Mouse (Mus musculus): ENCODE data around the gene Gm2001. TPM values are rescaled to one million over a fixed set of nuclear protein-coding genes. Genes with fewer than 3 reads are reported as not detected.
"Not testable (repeated sequence)": the region's sequence is repeated elsewhere in the genome, so short reads cannot be mapped to it uniquely, and the experiment has no call there.

Gene Gm2001
- polyA plus RNA-seq, 1 experiment from 2014 or later = not detected

GRCm38 (mm10) chr12:87795212-87795611 lies 46.9 kb downstream of the Gm2001 start, which contains the start of gene Gm21936:
Gene Gm21936 (plus strand): TSS chr12:87795512.
- ATAC-seq (ENCODE audit: low read depth); H3K4me2 ChIP-seq (ENCODE audit: low read depth, low read length); H3K4me3 ChIP-seq (ENCODE audit: low read depth, low read length); H3K27ac ChIP-seq (ENCODE audit: low read length); H3K27me3 ChIP-seq (ENCODE audit: control insufficient read depth, insufficient read depth, low read depth, low read length); H3K4me1 ChIP-seq (ENCODE audit: control insufficient read depth, low read depth, low read length); H3K36me3 ChIP-seq (ENCODE audit: control insufficient read depth, insufficient read depth); H3K9ac ChIP-seq (ENCODE audit: low read depth, low read length); H3K9me3 ChIP-seq (replicated peaks; ENCODE audit: control insufficient read depth, low read length): not testable (repeated sequence)
- 50% methylated on average over 1 of the region's 1 CpGs for WGBS (ENCODE audit: insufficient replicate concordance)

Other genes starting within 250 kb of the Gm2001 start
- not detected in 2 replicates for gene Oog1, start 239.7 kb downstream of the Gm2001 start, polyA plus RNA-seq (2015; fragmentation: Nextera tagmentation; extraction: Ambion mirVana)
- not detected in 2 replicates for gene Gm4027, start 223.5 kb downstream of the Gm2001 start, polyA plus RNA-seq (2015; fragmentation: Nextera tagmentation; extraction: Ambion mirVana)
- not detected in 2 replicates for gene Gm16381, start 197.7 kb downstream of the Gm2001 start, polyA plus RNA-seq (2015; fragmentation: Nextera tagmentation; extraction: Ambion mirVana)
- gene Gm21319, start 66.6 kb downstream of the Gm2001 start, polyA plus RNA-seq (2015; fragmentation: Nextera tagmentation; extraction: Ambion mirVana) = not detected in 2 replicates
- not detected in 2 replicates for gene Gm21936, start 46.8 kb downstream of the Gm2001 start, polyA plus RNA-seq (2015; fragmentation: Nextera tagmentation; extraction: Ambion mirVana)
- gene BB287469, start 25.8 kb downstream of the Gm2001 start, polyA plus RNA-seq (2015; fragmentation: Nextera tagmentation; extraction: Ambion mirVana) = 0.26 TPM in 1 of 2 replicates, not detected in the other
- not detected in 2 replicates for gene Gm2016, start 31.7 kb upstream of the Gm2001 start, polyA plus RNA-seq (2015; fragmentation: Nextera tagmentation; extraction: Ambion mirVana)
- gene Gm2022, start 53.0 kb upstream of the Gm2001 start, polyA plus RNA-seq (2015; fragmentation: Nextera tagmentation; extraction: Ambion mirVana) = not detected in 2 replicates
- not detected in 2 replicates for gene Gm2035, start 77.5 kb upstream of the Gm2001 start, polyA plus RNA-seq (2015; fragmentation: Nextera tagmentation; extraction: Ambion mirVana)
- gene Gm2042, start 111.7 kb upstream of the Gm2001 start, polyA plus RNA-seq (2015; fragmentation: Nextera tagmentation; extraction: Ambion mirVana) = not detected in 2 replicates
- not detected in 2 replicates for gene Gm2075, start 169.5 kb upstream of the Gm2001 start, polyA plus RNA-seq (2015; fragmentation: Nextera tagmentation; extraction: Ambion mirVana)
- gene Gm6803, start 176.4 kb upstream of the Gm2001 start, polyA plus RNA-seq (2015; fragmentation: Nextera tagmentation; extraction: Ambion mirVana) = not detected in 2 replicates
- gene Gm2056, start 184.7 kb upstream of the Gm2001 start, polyA plus RNA-seq (2015; fragmentation: Nextera tagmentation; extraction: Ambion mirVana) = not detected in 2 replicates
- gene Gm16368, start 241.4 kb upstream of the Gm2001 start, polyA plus RNA-seq (2015; fragmentation: Nextera tagmentation; extraction: Ambion mirVana) = not detected in 2 replicates